Mouse (Mus musculus): Measurements from ENCODE around the gene Vmn1r17.

- TF ChIP-seq CTCF (IDR thresholded peaks at IDR 0.05; ENCODE audit: insufficient read depth, low read depth, low read length) (no peak), POLR2A (IDR thresholded peaks at IDR 0.05; ENCODE audit: insufficient read depth, low read depth, low read length) (no peak)
Measured at GRCm38 (mm10) chr6:57367496-57367895, 4.0 kb upstream of the Vmn1r17 start.
